Mouse (Mus musculus): Measurements from ENCODE around the gene Usf1.

Usf1 gene

DNA sequence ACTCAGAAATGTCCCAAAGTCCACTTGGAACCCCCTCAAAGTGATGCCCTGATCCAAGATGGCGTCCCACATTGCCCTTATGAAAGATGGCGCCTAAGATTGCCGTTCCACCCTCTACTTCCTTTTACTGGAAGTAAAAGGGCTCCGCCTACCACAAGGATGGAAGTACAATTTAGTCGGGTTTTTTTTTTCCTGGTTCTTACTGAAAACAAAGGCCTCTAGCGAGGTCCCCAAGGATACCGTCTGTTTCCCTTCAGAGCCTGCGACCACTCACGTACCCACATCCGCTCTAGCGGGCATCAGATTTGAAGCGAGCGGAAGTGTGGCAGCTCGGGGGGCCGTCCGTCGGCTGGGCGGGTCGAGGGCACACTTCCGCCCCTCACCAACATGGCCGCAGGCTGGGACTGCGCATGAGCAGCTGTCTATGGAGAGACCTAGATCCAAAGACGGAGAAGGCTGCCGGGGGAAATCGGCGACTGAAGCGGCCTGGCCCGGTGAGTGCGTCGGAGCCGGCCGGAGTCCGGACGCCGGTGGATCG is at the start of gene Usf1:
TSS of gene Usf1 (plus strand) at position 367 of the 538 bp plus-strand sequence.
- in situ Hi-C loops (cut with MseI, MboI) = no loop called here

- in situ Hi-C loops (cut with MseI, MboI) = loop anchor here in 1 of 2 experiments (10.0 kb wide), 1 partner anchor 109 kb away; no protein-coding TSS in a partner anchor
Measured at GRCm38 (mm10) chr1:171365934-171366333, 45.2 kb upstream of the Usf1 start.

- in situ Hi-C loops (cut with MseI, MboI) = loop anchor here in 1 of 2 experiments (10.0 kb wide), 1 partner anchor 105 kb away; no protein-coding TSS in a partner anchor
Measured at GRCm38 (mm10) chr1:171369845-171370556, 41.1 kb upstream of the Usf1 start, which contains the start of gene Nectin4. TSS of gene Nectin4 (plus strand) at chr1:171370099.

DNA sequence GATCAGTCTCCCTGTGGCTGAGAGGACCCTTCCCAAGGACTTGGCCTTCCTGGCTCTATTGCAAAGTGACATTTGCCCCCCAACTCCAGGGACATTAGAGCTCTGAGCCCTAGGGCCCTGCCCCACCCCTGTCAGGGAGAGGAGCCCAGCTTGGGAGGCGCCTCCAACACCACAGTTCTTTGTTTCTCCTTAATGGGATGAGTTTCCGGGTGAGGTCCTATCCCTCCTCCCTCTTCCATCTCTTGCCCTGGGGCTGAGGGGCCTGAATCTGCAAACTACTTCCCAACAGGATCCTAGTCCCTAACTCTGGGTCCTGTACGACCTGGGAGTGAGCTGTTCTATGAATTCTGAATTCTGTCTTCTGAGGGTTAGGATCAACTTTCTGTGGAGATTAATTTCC is 38.2 kb upstream of the Usf1 start:
- in situ Hi-C loops (cut with MseI, MboI) = no loop called here

DNA sequence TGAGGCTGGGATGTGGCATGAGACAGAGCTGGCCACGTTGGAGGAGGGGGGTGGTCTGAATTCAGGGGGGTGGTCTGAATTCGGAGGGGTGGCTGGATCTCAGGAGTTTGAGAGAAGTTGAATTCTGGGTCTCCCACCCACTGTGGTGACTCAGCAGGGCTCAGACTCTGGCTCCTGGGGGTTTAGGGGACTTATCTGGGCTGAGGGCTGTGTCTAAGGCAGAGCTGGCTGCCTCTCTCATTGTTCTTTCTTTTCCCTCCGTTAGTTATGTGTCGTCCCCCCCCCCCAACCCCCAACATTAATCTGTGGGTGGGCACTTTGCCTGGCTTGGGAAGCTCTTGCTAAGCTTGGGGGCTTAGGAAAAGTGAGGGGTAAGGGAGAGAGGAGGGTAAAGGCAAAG is 37.2 kb upstream of the Usf1 start:
- in situ Hi-C loops (cut with MseI, MboI) = no loop called here

DNA sequence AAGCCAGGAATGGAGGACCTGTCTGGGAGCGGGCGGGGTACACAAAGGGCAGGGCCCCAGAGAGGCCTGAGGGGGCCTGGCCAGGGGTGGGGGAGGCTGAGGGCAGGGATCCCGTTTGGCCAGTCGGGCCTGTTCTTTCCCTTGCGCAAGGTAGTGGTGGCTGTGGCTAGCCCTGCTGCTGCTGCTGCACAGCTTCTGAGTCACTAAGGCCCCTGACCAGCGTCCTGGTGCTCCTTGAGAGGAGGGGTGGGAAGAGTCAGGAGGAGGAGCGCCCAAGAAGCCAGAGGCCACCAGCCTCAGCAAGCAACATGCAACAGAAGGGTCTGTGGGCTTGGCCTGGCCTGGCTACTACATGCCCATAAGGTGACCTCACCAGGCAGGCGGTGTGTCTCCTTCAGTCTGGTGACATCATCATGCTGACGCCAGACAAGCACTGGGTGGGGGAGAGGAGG is 35.4 kb upstream of the Usf1 start:
- in situ Hi-C loops (cut with MseI, MboI) = no loop called here

GRCm38 (mm10) chr1:171378298-171378697 is 32.8 kb upstream of the Usf1 start:
- in situ Hi-C loops (cut with MseI, MboI) = no loop called here

- in situ Hi-C loops (cut with MseI, MboI) = no loop called here
Measured at GRCm38 (mm10) chr1:171379935-171380599, 31.0 kb upstream of the Usf1 start.

GRCm38 (mm10) chr1:171382096-171382620 is 29.0 kb upstream of the Usf1 start:
- in situ Hi-C loops (cut with MseI, MboI) = no loop called here

DNA sequence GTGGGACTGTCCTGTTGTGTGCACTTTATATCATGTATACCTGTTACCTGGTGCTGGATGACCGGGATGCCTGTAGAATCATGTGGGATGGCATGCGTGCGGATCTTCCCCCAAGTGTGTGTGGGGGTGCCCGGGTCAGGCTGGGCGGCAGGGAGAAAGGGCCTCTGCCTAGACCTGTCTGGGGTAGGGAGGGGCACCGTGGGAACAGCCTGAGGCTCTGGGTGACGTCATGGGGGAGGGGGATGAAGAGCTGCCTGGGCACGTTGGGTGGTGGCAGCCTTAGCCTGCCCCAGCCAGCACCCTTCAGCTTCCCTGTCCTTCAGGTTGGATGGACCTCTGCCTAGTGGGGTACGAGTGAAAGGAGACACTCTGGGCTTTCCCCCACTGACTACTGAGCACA is 26.8 kb upstream of the Usf1 start:
- in situ Hi-C loops (cut with MseI, MboI) = no loop called here

DNA sequence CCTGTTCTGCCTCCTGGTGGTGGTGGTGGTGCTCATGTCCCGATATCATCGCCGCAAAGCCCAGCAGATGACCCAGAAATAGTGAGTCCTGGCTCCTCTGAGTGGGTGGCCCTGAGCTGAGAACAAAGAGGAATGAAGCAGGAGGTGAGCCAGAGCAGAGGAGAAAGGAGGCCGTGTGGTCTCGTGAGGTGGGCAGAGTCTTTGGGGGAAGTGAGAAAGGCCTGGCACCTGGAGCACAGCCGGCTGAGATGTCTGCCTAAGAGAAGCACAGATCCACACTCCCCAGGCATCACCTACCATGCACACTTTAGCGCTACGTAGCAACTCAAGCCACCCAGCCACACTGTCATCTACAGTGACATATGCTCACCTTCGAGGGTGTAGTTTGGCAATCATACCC is 25.9 kb upstream of the Usf1 start:
- in situ Hi-C loops (cut with MseI, MboI) = no loop called here

- in situ Hi-C loops (cut with MseI, MboI) = no loop called here
Measured at GRCm38 (mm10) chr1:171387099-171387498, 24.0 kb upstream of the Usf1 start.

GRCm38 (mm10) chr1:171388376-171389102 is 22.6 kb upstream of the Usf1 start, which contains the start of gene Arhgap30:
TSS of gene Arhgap30 (plus strand) at chr1:171388954.
- in situ Hi-C loops (cut with MseI, MboI) = no loop called here

- in situ Hi-C loops (cut with MseI, MboI) = no loop called here
Measured at GRCm38 (mm10) chr1:171390101-171390500, 21.0 kb upstream of the Usf1 start.

DNA sequence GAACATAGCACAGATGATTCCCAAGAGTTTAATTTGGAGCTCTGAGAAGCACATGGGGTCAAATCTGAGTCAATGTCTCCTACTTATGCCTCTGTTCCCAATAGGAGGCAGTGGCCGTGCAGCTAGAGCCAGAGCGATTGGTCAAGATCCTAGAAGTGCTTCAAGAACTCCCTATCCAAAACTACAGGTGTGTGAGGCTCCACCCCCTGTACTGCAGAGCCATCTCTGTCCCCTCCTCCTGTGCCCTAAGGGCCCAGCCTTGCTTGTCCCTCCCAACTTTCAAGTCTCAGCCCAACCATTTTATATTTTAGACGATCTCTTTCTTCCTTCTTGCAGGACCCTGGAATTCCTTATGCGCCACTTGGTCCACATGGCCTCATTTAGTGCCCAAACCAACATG is 9.3 kb upstream of the Usf1 start:
- in situ Hi-C loops (cut with MseI, MboI) = no loop called here

GRCm38 (mm10) chr1:171402991-171403390 is 8.1 kb upstream of the Usf1 start:
- in situ Hi-C loops (cut with MseI, MboI) = no loop called here

DNA sequence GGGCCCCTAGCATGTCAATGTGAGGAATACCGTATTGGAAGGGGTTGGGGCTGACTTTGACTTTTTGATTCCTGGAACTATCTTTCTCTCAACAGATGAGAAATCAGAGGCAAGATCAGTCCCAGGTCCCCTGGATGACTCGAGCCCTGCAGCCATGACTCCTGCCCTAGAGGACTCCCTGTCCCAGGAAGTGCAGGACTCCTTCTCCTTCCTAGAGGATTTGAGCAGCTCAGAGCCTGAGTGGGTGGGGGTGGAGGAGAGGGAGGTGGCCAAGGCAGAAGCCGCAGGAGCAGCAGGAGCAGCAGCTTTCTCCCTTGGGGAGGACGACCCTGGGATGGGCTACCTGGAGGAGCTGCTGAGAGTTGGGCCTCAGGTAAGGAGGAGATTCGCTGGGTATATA is 3.9 kb upstream of the Usf1 start:
- in situ Hi-C loops (cut with MseI, MboI) = no loop called here

- in situ Hi-C loops (cut with MseI, MboI) = no loop called here
Measured at GRCm38 (mm10) chr1:171410231-171410630, 882 bp upstream of the Usf1 start.

GRCm38 (mm10) chr1:171411492-171411941 is 404 bp downstream of the Usf1 start:
- in situ Hi-C loops (cut with MseI, MboI) = no loop called here

GRCm38 (mm10) chr1:171412001-171412441 is 908 bp downstream of the Usf1 start:
- in situ Hi-C loops (cut with MseI, MboI) = no loop called here

DNA sequence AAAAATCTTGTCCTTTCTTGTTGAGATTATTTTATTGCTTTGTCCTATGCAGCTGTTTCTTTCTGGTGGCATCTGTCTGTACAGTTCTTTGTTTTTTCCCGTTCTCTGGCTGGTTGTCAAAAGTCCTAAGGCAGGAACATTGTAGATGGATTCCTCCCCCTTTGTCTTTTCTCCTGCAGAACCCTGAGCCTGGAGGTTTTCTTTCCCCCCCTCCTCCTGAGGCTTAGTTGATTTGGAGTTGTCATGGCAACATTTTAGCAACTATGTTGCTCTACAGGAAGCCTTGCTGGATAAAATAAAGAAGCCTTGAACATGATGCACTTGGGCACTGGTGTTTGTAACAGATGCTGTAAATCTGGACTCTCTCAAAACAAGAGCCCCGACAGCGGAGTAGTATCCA is 1.3 kb downstream of the Usf1 start:
- in situ Hi-C loops (cut with MseI, MboI) = no loop called here

DNA sequence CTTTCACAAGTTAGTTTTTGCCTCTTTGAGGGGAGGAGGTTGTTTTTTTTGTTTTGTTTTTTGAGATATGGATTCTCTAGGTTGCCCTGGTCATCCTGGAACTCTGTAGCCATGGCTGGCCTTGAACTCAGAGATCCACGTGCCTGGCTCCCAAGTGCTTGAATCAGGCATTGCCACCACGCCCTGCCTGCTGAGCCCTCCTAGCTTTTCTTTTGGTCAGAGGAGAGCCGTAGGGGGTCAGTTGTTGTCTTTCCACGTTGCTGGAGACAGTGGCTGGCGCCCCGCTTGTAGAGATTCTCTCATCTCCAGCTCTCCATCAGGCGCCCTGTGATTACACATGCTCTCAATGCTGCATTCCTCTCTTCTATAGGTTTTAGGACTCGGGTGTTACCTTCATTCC is 2.5 kb downstream of the Usf1 start:
- in situ Hi-C loops (cut with MseI, MboI) = no loop called here
